Mouse (Mus musculus) spleen, adult 2 months (tissue): ENCODE measurements around the gene Gtpbp6. TPM values are rescaled to one million over a fixed set of nuclear protein-coding genes. Genes with fewer than 3 reads are reported as not detected.
A peak's percentile ranks its signal among the peaks of the same experiment; 100 is the strongest.
"Not testable (repeated sequence)": the region's sequence is repeated elsewhere in the genome, so short reads cannot be mapped to it uniquely, and the experiment has no call there.

Experiments used
- DNase-seq, 2 experiments: peaks; one replicate each; pipeline versions ENCODE4 v3.0.0 to v3.0.0-alpha.2; 2012 to 2021; ENCODE audit warnings: low spot score in 2 of 2, low read depth in 1 of 2
- H3K27ac ChIP-seq: fragments of 200-500 bp; 2 replicates; pipeline ENCODE4 v1.5.1; 2012; ENCODE audit warnings: low read length, inconsistent platforms; ENCODE audit not compliant: insufficient read depth
- H3K27me3 ChIP-seq: fragments of 200-500 bp; 2 replicates; pipeline ENCODE4 v1.6.1; 2012; ENCODE audit warnings: mild to moderate bottlenecking, moderate library complexity, low read length, inconsistent platforms; ENCODE audit not compliant: control insufficient read depth, insufficient read depth
- H3K36me3 ChIP-seq: fragments of 200-500 bp; 2 replicates; pipeline ENCODE4 v1.6.1; 2012; ENCODE audit warnings: mild to moderate bottlenecking, low read length, inconsistent platforms; ENCODE audit not compliant: control insufficient read depth, insufficient read depth
- H3K4me1 ChIP-seq: fragments of 200-500 bp; 2 replicates; pipeline ENCODE4 v1.6.1; 2011; ENCODE audit warnings: inconsistent platforms; ENCODE audit not compliant: control insufficient read depth, insufficient read depth, insufficient read length
- H3K4me3 ChIP-seq: fragments of 200-500 bp; 2 replicates; pipeline ENCODE4 v1.5.1; 2011; ENCODE audit warnings: mild to moderate bottlenecking, inconsistent platforms; ENCODE audit not compliant: insufficient read depth, insufficient read length; ENCODE audit errors: extremely low read depth
- CTCF ChIP-seq: fragments of 200-500 bp; IDR thresholded peaks from 2 replicates; pipeline ENCODE4 v1.5.1; 2011; ENCODE audit warnings: mild to moderate bottlenecking, inconsistent platforms; ENCODE audit not compliant: insufficient read depth, insufficient read length, insufficient replicate concordance; ENCODE audit errors: extremely low read depth
- POLR2A ChIP-seq: fragments of 200-500 bp; IDR thresholded peaks from 2 replicates; pipeline ENCODE4 v1.6.1; 2011; ENCODE audit warnings: low read depth, low read length, inconsistent platforms
- WGBS: fragments of 180-500 bp; shearing (Covaris S2); methylation state at CpG from one replicate; pipeline ENCODE4 v1.1.7; 2018; 5-methylcytosine and 5-hydroxymethylcytosine counted together
- polyA plus RNA-seq: library from polyadenylated mRNA; depleted of rRNA; stranded (reverse); fragments of >200 nt; gene quantifications from 2 replicates; pipeline ENCODE4 v1.2.3, GENCODE M21; 2012

Gtpbp6 gene
- polyA plus RNA-seq, 1 experiment: 156 TPM

DNA sequence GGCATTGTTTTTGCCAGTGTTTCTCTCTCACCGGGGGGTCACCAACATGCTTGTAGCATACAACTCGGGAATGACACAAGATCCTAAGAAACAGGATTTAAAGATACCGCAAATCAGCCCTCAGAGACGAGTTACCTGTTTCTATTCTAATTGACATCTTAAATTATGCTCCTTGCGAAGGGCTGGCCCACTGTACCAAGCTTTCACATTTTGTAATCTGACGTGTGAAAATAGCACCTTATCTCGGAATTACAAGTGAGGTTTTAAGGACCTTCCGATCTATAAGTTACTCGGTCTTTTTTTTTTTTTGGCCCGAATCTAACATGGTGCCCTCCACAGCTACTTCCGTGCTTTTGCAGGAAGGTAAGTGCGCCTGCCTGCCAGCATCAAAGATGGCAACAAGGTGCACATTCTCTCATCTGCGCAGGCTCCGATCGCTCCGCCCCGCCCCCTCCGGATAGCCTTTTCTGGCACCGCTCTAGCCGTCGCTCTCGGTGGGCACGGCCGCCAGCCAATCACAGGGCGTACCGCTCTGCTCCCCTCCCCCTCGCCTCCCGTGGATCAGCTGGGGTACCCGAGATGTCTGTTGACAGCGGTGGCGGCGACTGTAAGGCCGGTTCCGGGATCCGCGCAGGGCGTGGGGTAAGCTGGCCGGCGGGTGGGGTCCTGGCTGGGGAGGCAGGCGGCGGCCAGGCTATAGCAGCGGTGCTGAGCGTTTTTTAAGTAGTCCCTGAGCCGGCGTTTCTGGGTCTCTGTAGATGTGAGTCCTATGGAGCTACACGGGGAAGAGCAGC lies 27.5 kb upstream of the Gtpbp6 start, which contains the start of gene Chfr:
Chfr (plus strand) TSS at position 550 of the 794 bp plus-strand sequence.
- peak within 1 kb of the TSS; percentile 76 for H3K27ac ChIP-seq
- 4% methylated on average over 46 of the region's 46 CpGs for WGBS
- DNase-seq: peak; percentile 96 to 99

DNA sequence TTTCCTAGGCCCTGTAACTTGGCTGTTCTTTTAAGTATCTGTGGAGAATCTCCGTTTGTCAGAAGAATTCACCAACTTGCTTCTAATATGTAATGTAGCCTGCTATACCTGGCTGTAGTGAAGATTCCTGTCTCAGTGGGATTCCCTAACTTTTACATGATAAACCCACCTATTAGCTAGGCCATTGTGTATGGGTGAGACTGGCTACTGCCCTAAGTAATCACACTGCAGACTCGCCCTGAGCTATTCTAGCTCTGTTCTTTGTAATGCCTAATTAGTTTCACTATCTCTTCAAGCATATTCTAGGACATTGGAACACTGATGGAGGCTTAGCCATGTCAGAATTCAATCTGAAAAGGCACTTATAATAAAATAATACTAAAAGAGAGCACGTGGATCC lies 14.4 kb upstream of the Gtpbp6 start:
- not testable (repeated sequence) for H3K27me3 ChIP-seq, H3K36me3 ChIP-seq, H3K4me1 ChIP-seq, H3K27ac ChIP-seq, H3K4me3 ChIP-seq, DNase-seq
- 89% methylated on average over 3 of the region's 3 CpGs for WGBS

More for the DNA sequence above, 27.5 kb upstream of the Gtpbp6 start, which contains the start of gene Chfr:
- Histone ChIP-seq H3K36me3 (no peaks in the 10 kb centered on the region; the same call in 1 of the 2 replicates), H3K4me3 (peak within 1 kb of the TSS; percentile 88), H3K4me1 (no peaks in the 10 kb centered on the region), H3K27me3 (no peaks in the 10 kb centered on the region)
- TF ChIP-seq CTCF (no peak), POLR2A (peak; percentile 73)

DNA sequence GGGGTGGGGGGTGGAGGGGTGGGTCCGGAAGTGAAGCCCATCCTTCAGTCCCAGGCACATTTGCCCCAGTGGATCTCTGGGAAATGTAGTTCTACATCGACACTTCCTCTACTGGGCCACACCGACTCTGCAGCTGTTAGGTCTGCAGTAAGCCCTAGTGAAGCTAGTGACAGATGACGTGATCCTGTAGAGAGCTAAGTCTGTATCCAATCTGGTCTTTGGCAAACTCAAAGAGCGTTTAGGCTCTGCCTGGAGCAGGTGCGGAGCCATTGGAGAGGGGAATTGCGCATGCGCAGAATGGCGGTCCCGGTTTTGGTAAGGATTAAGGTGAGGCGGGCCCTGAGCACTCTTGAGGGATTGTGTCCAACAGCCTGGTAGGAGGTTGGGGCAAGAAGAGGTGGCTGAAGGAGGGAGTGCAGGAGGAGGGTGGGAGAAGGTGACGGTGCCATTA lies 2.0 kb upstream of the Gtpbp6 start, which contains the start of gene Zfp605:
Zfp605 (plus strand) TSS at position 102 of the 451 bp plus-strand sequence.
- Histone ChIP-seq H3K4me3 (peak within 1 kb of the TSS; percentile 67), H3K4me1 (peaks cover 4% of the 10 kb centered on the region), H3K27ac (peak within 1 kb of the TSS; percentile 77), H3K27me3 (no peaks in the 10 kb centered on the region), H3K36me3 (peaks cover 5% of the 10 kb centered on the region)
- TF ChIP-seq POLR2A (no peak), CTCF (no peak)
- WGBS: 1% methylated on average over 12 of the region's 12 CpGs
- peak; percentile 74 to 76 for DNase-seq

DNA sequence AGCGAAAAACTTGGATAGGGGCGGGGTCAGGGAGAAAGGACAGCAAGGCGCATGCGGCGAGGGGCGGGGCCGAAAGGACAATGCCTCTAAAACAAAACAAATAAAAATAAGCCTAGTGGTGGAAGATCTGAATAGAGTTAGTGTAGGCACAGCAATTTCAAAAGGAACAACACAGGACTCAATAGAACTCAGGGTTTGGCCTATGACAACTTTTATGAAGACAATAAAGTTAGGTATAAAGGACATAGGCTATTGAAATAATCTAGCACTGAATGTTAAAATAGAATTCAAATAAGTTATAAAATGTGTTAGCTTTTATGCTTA lies 270 bp upstream of the Gtpbp6 start:
- H3K27ac ChIP-seq: peak overlapping the region; percentile 85; the same call in 1 of the 2 replicates
- 2% methylated on average over 7 of the region's 7 CpGs for WGBS
- H3K4me3 ChIP-seq: peak overlapping the region; percentile 89
- peaks cover 21% of the 10 kb centered on the region for H3K36me3 ChIP-seq
- DNase-seq: no peak
- TF ChIP-seq POLR2A (no peak), CTCF (no peak)
- H3K4me1 ChIP-seq: peaks cover 4% of the 10 kb centered on the region
- H3K27me3 ChIP-seq: no peaks in the 10 kb centered on the region

DNA sequence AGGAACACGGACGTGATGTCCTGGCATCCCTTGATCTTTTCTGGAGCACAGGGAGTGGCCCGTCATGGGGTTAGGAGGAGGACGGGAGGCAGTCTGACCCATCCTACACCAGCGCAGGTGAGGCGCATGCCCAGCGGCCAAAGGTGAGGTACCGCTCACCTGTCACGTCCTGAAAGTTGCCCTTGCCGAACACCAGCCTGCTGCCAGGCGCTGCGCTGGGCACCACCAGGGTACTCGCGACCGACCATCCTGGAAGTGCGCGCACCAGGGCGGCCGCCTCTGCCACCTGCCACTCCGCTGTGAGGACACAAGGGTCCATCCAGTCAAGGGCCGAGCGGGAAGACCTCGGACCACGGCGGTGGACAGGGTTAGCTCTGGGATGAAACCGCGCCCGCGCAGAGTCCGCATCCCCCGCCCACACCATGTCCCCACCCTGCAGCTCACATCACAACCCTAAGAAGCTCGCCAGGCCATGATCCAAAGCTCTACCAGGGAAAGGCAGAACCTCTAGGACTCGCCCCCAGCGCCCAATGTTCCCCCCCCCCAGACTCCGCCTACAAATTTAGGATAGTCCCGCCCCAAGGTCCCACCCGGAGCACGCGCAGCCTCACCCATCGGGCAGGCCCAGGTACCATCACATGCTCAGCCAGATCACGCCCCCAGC lies 964 bp downstream of the Gtpbp6 start:
- DNase-seq: peak in 1 of 2 experiments; percentile 30
- TF ChIP-seq CTCF (no peak), POLR2A (no peak)
- peak overlapping the region; percentile 89 for H3K4me3 ChIP-seq
- 35% methylated on average over 41 of the region's 41 CpGs for WGBS
- no peaks in the 10 kb centered on the region for H3K27me3 ChIP-seq
- H3K4me1 ChIP-seq: peaks cover 4% of the 10 kb centered on the region
- H3K27ac ChIP-seq: peak overlapping the region; percentile 85
- H3K36me3 ChIP-seq: peaks cover 20% of the 10 kb centered on the region

DNA sequence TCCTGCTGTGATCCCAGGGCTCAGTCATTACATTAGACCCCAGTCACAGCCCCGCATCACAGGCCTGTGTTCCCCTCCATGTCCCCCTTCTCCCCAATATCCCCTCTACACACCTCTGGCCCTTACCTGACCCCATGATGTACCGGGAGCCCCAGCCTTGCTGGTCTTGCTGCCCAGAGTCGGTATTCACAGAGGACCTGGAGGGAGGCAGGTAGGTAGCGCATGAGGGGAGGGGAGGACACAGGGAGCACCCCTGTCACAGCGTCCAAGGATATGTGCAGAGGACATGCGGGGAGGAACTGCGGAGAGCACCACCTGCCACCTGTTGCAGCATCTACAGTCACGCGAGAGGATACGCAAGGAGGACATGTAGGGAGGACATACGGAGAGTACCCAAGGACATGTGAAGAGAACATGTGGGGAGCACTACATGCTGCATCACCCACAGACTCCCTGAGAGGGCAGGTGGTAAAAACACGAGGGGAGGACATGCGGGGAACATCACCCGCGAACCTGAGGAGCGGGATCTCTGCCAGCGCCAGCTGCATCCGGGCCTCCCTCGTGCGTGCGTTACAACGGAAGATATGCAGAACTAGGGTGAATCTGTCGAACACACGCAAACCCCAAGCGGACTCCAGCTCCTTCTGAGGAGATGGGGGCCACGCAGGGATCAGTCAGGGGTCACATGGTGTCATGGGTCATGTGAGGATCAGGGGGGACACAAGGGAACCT lies 1.7 kb downstream of the Gtpbp6 start:
- Histone ChIP-seq H3K27ac (no peak overlapping the region), H3K4me1 (peaks cover 9% of the 10 kb centered on the region), H3K4me3 (no peak overlapping the region), H3K36me3 (peaks cover 20% of the 10 kb centered on the region), H3K27me3 (no peaks in the 10 kb centered on the region)
- WGBS: 94% methylated on average over 26 of the region's 26 CpGs
- no peak for DNase-seq
- no peak for TF ChIP-seq POLR2A
- no peak for TF ChIP-seq CTCF
